Mouse (Mus musculus) brain, embryonic 14.5 days (tissue): Measurements from ENCODE around the gene Timp2.

Experiments
- CTCF ChIP-seq: fragments of 200-500 bp; IDR thresholded peaks from 2 replicates; pipeline ENCODE4 v1.5.1; 2012; ENCODE audit warnings: inconsistent platforms, mild to moderate bottlenecking, moderate library complexity, borderline replicate concordance; ENCODE audit not compliant: insufficient read depth, insufficient read length; ENCODE audit errors: extremely low read depth
- POLR2A ChIP-seq: fragments of 200-500 bp; IDR thresholded peaks from 2 replicates; pipeline ENCODE4 v1.6.1; 2012; ENCODE audit warnings: mild to moderate bottlenecking, inconsistent platforms, borderline replicate concordance; ENCODE audit not compliant: poor library complexity, insufficient read depth, insufficient read length, severe bottlenecking; ENCODE audit errors: extremely low read depth

- TF ChIP-seq CTCF (no peak), POLR2A (no peak)
Measured at GRCm38 (mm10) chr11:118295026-118295425, 60.5 kb downstream of the Timp2 start.
